Mouse (Mus musculus) hindbrain, embryonic 10.5 days (tissue): Measurements from ENCODE around the gene Mrm2. TPM values are rescaled to one million over a fixed set of nuclear protein-coding genes. Genes with fewer than 3 reads are reported as not detected.

ENCODE experiments used
- DNase-seq: peaks from one replicate; pipeline ENCODE4 v3.0.0-alpha.2; 2017; ENCODE audit warnings: low spot score
- H3K27ac ChIP-seq: fragments of 300-500 bp; sonication (generic); 2 replicates; pipeline ENCODE4 v1.5.1; 2016; ENCODE audit warnings: mild to moderate bottlenecking, moderate library complexity
- H3K27me3 ChIP-seq: fragments of 300-500 bp; sonication (generic); 2 replicates; pipeline ENCODE4 v1.6.1; 2016; ENCODE audit warnings: mild to moderate bottlenecking; ENCODE audit not compliant: poor library complexity, insufficient read depth, severe bottlenecking
- H3K36me3 ChIP-seq: fragments of 300-500 bp; sonication (generic); 2 replicates; pipeline ENCODE4 v1.6.1; 2016; ENCODE audit warnings: mild to moderate bottlenecking, moderate library complexity
- H3K4me1 ChIP-seq: fragments of 300-500 bp; sonication (generic); replicated peaks from 2 replicates; pipeline ENCODE4 v1.6.1; 2016; ENCODE audit warnings: mild to moderate bottlenecking
- H3K4me3 ChIP-seq: fragments of 300-500 bp; sonication (generic); 2 replicates; pipeline ENCODE4 v1.5.1; 2016; ENCODE audit warnings: mild to moderate bottlenecking, moderate library complexity
- H3K9me3 ChIP-seq: fragments of 300-500 bp; sonication (generic); 2 replicates; pipeline ENCODE4 v1.6.1; 2016; ENCODE audit warnings: mild to moderate bottlenecking, moderate library complexity
- WGBS: fragments of 180-500 bp; shearing (Covaris S2); methylation state at CpG from one replicate; pipeline ENCODE4 v1.1.7; 2016; 5-methylcytosine and 5-hydroxymethylcytosine counted together
- polyA plus RNA-seq: library from polyadenylated mRNA; unstranded; fragments of >200 nt; fragmentation: Nextera tagmentation; extraction: Ambion mirVana; gene quantifications from 2 replicates; pipeline ENCODE4 v1.2.1, GENCODE M21; 2016

Gene Mrm2
- polyA plus RNA-seq, 1 experiment from 2014 or later: 21.7 TPM

GRCm38 (mm10) chr5:140284011-140284410, 47.7 kb downstream of the Mrm2 start:
- no peaks in the 10 kb centered on the region for H3K9me3 ChIP-seq
- no peak overlapping the region for H3K27ac ChIP-seq
- 90% methylated on average over 2 of the region's 2 CpGs for WGBS
- H3K36me3 ChIP-seq: peaks cover 69% of the 10 kb centered on the region
- DNase-seq: no peak
- H3K27me3 ChIP-seq: no peaks in the 10 kb centered on the region
- no peaks in the 10 kb centered on the region for H3K4me1 ChIP-seq
- no peak overlapping the region for H3K4me3 ChIP-seq

- 94% methylated on average over 3 of the region's 3 CpGs for WGBS
- DNase-seq: no peak
- Histone ChIP-seq H3K4me3 (no peak overlapping the region), H3K4me1 (no peaks in the 10 kb centered on the region), H3K9me3 (no peaks in the 10 kb centered on the region), H3K27ac (no peak overlapping the region), H3K36me3 (peaks cover 68% of the 10 kb centered on the region), H3K27me3 (no peaks in the 10 kb centered on the region)
Observed at GRCm38 (mm10) chr5:140282900-140283299, 48.8 kb downstream of the Mrm2 start.

- Histone ChIP-seq H3K27me3 (no peaks in the 10 kb centered on the region), H3K4me3 (no peak overlapping the region), H3K27ac (no peak overlapping the region), H3K36me3 (peaks cover 69% of the 10 kb centered on the region), H3K9me3 (no peaks in the 10 kb centered on the region), H3K4me1 (no peaks in the 10 kb centered on the region)
- DNase-seq: no peak
- 82% methylated on average over 8 of the region's 8 CpGs for WGBS
Observed at GRCm38 (mm10) chr5:140282376-140282775, 49.3 kb downstream of the Mrm2 start.

- H3K36me3 ChIP-seq: peaks cover 72% of the 10 kb centered on the region
- DNase-seq: no peak
- WGBS: 84% methylated on average over 9 of the region's 9 CpGs
Observed at GRCm38 (mm10) chr5:140280205-140280604, 51.5 kb downstream of the Mrm2 start.

More at GRCm38 (mm10) chr5:140280205-140280604, 51.5 kb downstream of the Mrm2 start:
- no peak overlapping the region for H3K27ac ChIP-seq
- H3K4me1 ChIP-seq: no peaks in the 10 kb centered on the region
- no peaks in the 10 kb centered on the region for H3K9me3 ChIP-seq
- no peaks in the 10 kb centered on the region for H3K27me3 ChIP-seq
- H3K4me3 ChIP-seq: no peak overlapping the region

Other genes with a start within 250 kb of the Mrm2 start
- 56.2 and 60.4 TPM in 2 replicates for gene Mad1l1, start 10.3 kb downstream of the Mrm2 start, polyA plus RNA-seq
- gene Nudt1, start 10.2 kb downstream of the Mrm2 start, polyA plus RNA-seq: 53.8 and 54.6 TPM in 2 replicates
- gene Snx8, start 57.4 kb upstream of the Mrm2 start, polyA plus RNA-seq: 24.5 and 25.5 TPM in 2 replicates
- gene Eif3b, start 87.4 kb upstream of the Mrm2 start, polyA plus RNA-seq: 166 and 167 TPM in 2 replicates
- not detected in 2 replicates for gene Gm4869, start 113.7 kb upstream of the Mrm2 start, polyA plus RNA-seq
- gene Chst12, start 173.7 kb upstream of the Mrm2 start, polyA plus RNA-seq: 15.7 and 18.8 TPM in 2 replicates
- gene Grifin, start 233.2 kb upstream of the Mrm2 start, polyA plus RNA-seq: not detected in 2 replicates